Mouse (Mus musculus) T-cell, adult 2 months (primary cell): ENCODE results near the gene Atp6v0e2.

Source experiments
- DNase-seq: peaks from one replicate; pipeline ENCODE4 v3.0.0; 2022; ENCODE audit warnings: low spot score

Gene Atp6v0e2

DNA sequence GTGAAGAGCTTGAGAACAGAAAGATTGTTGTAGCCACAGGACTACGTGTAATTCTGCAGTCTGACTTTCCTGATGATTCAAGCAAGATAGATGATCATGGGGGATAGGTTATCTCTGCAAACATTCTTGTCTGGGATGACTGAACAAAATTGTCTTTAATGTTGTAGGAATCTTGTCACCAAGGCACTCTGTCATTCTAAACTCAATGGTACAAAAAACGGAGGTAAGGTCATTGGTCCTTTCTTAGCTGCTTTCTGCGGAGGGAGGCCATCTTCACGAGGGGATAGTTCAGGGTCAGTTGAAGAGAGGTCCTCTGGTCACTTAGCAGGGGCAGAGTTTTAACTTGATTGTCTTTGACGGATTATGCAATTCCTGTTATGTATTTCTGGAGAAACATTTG is 41.3 kb downstream of the Atp6v0e2 start:
- no peak for DNase-seq

DNA sequence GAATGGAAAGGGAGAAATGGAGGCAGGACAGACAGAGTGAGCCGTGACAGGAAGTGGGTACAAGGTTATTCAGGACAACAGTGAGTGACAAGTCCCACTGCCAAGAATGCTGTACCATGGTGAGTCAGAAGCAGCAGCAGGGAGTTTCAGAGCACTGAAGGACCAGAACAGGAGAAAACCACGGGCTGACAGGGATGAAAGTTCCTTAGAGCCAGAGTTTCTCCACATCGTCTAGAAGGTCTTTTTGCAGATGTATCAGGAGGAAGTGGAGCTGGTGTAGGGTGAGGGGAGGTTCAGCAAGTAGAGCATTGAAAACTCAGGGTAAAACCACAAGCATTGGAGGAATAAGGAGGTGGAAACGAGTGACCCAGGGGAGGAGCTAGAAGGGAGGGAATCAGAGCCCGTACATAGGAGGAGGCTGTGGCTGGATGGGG is 41.8 kb downstream of the Atp6v0e2 start:
- no peak for DNase-seq

DNA sequence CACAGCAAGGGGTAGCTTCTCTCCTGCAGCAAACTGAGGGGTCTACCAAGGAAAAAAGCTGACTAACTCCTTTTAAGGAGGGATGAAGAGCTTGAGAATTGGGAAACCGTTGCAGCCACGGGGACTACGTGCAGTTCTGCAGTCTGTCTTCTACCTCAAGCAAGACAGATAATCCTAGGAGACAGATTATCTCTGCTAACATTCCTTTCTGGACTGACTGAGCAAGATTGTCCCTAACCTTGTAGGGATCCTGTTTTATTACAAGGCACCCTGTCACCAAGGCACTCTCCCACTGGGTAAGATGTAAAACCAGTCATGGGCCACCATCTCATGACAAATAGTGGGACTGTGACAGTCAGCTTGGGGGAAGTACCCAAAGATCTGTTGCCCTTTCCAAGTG is 43.8 kb downstream of the Atp6v0e2 start:
- DNase-seq, result no peak

DNA sequence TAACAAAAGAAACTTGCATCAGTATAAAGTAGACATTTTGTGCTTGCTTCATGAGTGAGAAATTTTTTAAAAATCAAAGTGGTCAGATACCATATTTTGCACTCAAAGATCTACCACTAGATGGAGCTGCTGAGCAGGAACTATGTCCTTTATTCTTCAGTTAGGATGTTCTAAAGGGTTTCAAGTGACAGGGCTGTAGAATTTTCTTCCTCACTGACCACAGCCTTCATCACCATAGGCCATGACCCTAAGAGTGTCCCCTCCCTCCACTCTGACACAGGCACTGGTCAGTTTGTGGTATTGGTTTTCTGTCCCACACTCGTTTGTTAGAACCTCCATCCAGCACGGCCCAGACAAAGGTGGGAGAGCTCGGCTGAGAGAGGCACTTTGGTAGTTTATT is 44.6 kb downstream of the Atp6v0e2 start:
- peak; percentile 43 for DNase-seq

DNA sequence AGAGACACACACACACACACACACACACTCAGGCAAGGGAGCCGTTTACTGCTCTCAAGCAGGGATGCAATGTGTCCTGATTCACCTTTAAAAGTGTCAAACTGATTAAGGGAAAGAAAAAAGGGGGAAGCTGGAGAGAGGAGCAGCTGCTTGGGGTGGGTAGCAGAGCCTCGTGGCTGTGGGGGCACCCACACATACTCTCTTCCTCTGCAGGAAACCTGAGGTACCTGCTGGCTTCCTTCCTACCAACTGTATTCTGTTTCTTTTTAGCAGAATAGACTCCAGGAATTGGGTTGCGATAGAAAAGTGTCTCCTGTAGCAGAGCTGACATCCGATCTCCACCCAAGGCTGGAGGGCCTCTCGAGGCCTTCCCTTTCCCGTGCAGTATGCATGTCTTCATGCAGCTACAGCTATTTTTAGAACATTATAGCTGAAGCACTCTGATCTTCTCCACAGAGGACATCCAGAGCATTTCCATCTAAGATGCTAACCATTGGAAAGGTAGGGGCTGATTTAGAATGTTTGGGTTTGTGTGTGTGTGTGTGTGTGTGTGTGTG is 51.9 kb downstream of the Atp6v0e2 start, which contains the start of gene Gm45021:
Gene Gm45021 (plus strand): TSS at position 417 of the 557 bp plus-strand sequence.
- DNase-seq, result no peak
